Mouse (Mus musculus) neural tube, embryonic 13.5 days (tissue): ENCODE measurements at regions not wholly inside any gene's neighbourhood (a gene's known extent, or its start where the extent isn't known, plus 50 kb on each side); places are given as distances from the start of the nearest gene placed in this dataset.
A peak's percentile ranks its signal among the peaks of the same experiment; 100 is the strongest.

Experiments
- ATAC-seq: fragments of 200-750 bp; cut with Nextera tagmentation; 2 replicates; pipeline ENCODE4 v1.8.0; 2017; ENCODE audit warnings: low read depth, mild to moderate bottlenecking, moderate TSS enrichment, moderate library complexity
- H3K27ac ChIP-seq: fragments of 300-500 bp; sonication (generic); replicated peaks from 2 replicates; pipeline ENCODE4 v1.5.1; 2015; ENCODE audit warnings: moderate library complexity, mild to moderate bottlenecking, inconsistent platforms
- H3K27me3 ChIP-seq: fragments of 300-500 bp; sonication (generic); 2 replicates; pipeline ENCODE4 v1.6.1; 2015; ENCODE audit warnings: mild to moderate bottlenecking, inconsistent platforms
- H3K36me3 ChIP-seq: fragments of 300-500 bp; sonication (generic); 2 replicates; pipeline ENCODE4 v1.6.1; 2015; ENCODE audit warnings: mild to moderate bottlenecking, inconsistent platforms
- H3K4me1 ChIP-seq: fragments of 300-500 bp; sonication (generic); replicated peaks from 2 replicates; pipeline ENCODE4 v1.6.1; 2015; ENCODE audit warnings: inconsistent platforms
- H3K4me2 ChIP-seq: fragments of 300-500 bp; sonication (generic); 2 replicates; pipeline ENCODE4 v1.6.1; 2015; ENCODE audit warnings: inconsistent platforms, mild to moderate bottlenecking, moderate library complexity
- H3K4me3 ChIP-seq: fragments of 300-500 bp; sonication (generic); 2 replicates; pipeline ENCODE4 v1.5.1; 2015; ENCODE audit warnings: mild to moderate bottlenecking, inconsistent platforms
- H3K9ac ChIP-seq: fragments of 300-500 bp; sonication (generic); 2 replicates; pipeline ENCODE4 v1.6.1; 2015; ENCODE audit warnings: moderate library complexity, mild to moderate bottlenecking, inconsistent platforms
- H3K9me3 ChIP-seq: fragments of 300-500 bp; sonication (generic); 2 replicates; pipeline ENCODE4 v1.6.1; 2016; ENCODE audit warnings: inconsistent platforms
- WGBS: fragments of 180-500 bp; shearing (Covaris S2); methylation state at CpG from one replicate; pipeline ENCODE4 v1.1.7; 2015; 5-methylcytosine and 5-hydroxymethylcytosine counted together

DNA sequence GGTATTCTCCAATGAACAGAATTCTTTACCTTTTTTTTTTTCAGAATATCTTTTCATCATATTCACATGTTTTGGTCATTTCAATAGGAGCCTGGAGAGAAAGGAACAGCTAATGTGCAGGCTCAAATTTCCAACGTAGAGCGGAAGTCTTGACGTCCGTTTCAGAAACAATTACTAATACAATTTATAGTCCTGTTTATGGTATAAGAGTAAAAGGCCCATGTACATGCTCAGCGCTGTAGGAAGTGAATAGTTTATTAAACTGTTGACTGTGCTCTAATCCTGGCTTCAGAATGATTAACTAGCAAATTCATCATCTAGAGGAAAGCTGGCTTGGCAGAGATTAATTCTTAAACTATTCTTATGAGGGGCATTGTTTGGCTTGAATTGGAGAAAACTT lies 142.1 kb downstream of the Pik3r1 start:
- no peaks in the 10 kb centered on the region for H3K9me3 ChIP-seq
- H3K4me3 ChIP-seq: no peak overlapping the region
- no peak overlapping the region for H3K4me2 ChIP-seq
- H3K27me3 ChIP-seq: no peaks in the 10 kb centered on the region
- peaks cover 11% of the 10 kb centered on the region for H3K4me1 ChIP-seq
- H3K27ac ChIP-seq: no peak overlapping the region
- H3K9ac ChIP-seq: no peak overlapping the region
- no peaks in the 10 kb centered on the region for H3K36me3 ChIP-seq
- ATAC-seq: no peak
- WGBS: 63% methylated on average over 5 of the region's 5 CpGs

DNA sequence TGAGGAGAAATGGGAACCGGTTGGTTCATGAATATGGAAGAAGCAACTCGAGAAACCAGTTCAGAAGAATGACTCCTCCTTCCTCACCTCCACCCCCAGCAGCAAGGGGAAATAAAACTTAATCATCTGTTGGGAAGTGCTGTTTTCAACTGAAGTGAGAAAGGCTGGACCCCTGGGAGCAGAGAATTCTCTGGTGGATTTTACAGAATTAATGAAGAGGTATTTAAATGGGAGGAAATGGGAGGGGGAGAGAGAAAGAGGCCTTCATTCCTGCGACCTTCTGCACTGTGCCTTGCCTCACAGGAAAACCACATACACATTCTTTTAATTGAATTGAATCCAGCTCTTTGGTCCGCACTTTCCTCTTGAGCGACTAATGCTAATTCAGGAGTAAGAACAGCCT lies 143.8 kb downstream of the Pik3r1 start:
- no peak overlapping the region for H3K9ac ChIP-seq
- no peak overlapping the region for H3K4me3 ChIP-seq
- H3K27ac ChIP-seq: 0 out of 2 replicates have a peak overlapping the region, but pooled peaks have one; percentile 33
- no peak overlapping the region for H3K4me2 ChIP-seq
- no peaks in the 10 kb centered on the region for H3K27me3 ChIP-seq
- no peaks in the 10 kb centered on the region for H3K36me3 ChIP-seq
- no peaks in the 10 kb centered on the region for H3K9me3 ChIP-seq
- WGBS: 21% methylated on average over 5 of the region's 5 CpGs
- ATAC-seq: peak; percentile 43; the same call in 1 of the 2 replicates
- H3K4me1 ChIP-seq: peaks cover 11% of the 10 kb centered on the region

DNA sequence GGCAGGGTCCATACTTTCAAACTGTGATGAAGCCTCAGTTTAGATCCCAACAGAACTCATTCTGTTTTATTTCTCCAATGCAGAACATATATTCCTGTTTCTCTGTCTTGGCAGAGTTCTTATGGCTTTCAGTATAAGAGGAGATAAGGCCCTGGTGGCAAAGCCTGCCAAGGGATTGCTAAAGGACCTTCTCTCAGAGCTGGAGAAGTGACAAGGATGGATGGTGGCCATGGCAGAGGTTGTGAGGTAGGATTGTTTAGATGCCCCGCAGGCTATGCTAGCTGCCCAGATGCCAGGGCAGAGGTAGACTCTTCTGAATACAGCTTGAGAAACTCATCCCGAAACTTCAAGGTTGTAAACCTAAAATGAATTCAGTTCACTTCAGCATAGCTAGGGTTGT lies 145.4 kb downstream of the Pik3r1 start:
- no peak overlapping the region for H3K4me3 ChIP-seq
- H3K36me3 ChIP-seq: no peaks in the 10 kb centered on the region
- no peak overlapping the region for H3K4me2 ChIP-seq
- no peak overlapping the region for H3K9ac ChIP-seq
- WGBS: 97% methylated on average over 2 of the region's 2 CpGs
- peaks cover 11% of the 10 kb centered on the region for H3K4me1 ChIP-seq
- no peaks in the 10 kb centered on the region for H3K9me3 ChIP-seq
- H3K27ac ChIP-seq: no peak overlapping the region
- ATAC-seq: no peak
- H3K27me3 ChIP-seq: no peaks in the 10 kb centered on the region

DNA sequence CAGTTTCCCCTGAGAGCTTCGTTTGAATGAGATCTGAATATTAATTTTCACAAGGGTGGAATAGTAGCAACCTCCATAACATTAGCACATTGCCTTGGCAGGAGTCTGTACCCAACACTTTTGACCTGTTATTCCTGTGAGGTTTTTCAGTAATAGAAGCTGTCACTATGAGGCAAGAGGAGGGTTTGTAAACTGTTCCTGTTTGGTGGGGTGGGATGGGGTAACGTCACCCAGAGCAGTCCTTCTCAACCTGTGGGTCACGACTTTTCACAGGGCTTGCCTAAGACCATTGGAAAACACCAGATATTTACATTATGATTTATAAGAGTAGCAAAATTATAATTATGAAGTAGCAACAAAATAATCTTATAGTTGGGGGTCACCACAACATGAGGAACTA lies 147.4 kb downstream of the Pik3r1 start:
- H3K9ac ChIP-seq: no peak overlapping the region
- ATAC-seq: no peak
- H3K4me2 ChIP-seq: no peak overlapping the region
- no peak overlapping the region for H3K27ac ChIP-seq
- peaks cover 11% of the 10 kb centered on the region for H3K4me1 ChIP-seq
- H3K9me3 ChIP-seq: no peaks in the 10 kb centered on the region
- H3K36me3 ChIP-seq: no peaks in the 10 kb centered on the region
- 78% methylated on average over 3 of the region's 3 CpGs for WGBS
- H3K27me3 ChIP-seq: no peaks in the 10 kb centered on the region
- no peak overlapping the region for H3K4me3 ChIP-seq

DNA sequence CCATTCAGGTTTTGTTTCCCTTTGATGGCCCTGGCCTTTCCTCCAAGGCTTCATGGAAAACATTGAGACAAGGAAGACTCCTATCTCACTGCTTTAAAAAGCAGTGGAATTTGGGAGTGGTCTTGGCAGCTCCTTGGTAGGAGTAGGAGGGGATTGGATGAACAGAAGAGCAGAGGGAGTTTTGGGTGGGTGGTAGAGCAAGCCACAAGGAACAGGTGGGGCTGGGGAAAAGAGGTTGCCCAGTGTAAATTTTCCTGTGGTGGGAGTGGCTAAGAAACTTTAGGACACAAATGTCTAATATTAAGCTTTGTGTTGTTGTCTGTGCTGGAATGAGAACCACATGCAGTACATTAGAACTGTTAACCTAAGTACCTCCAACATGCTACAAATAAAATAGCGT lies 148.9 kb downstream of the Pik3r1 start:
- 88% methylated on average over 1 of the region's 1 CpGs for WGBS
- no peak overlapping the region for H3K4me2 ChIP-seq
- no peak overlapping the region for H3K27ac ChIP-seq
- H3K4me1 ChIP-seq: peaks cover 2% of the 10 kb centered on the region; the same call in 1 of the 2 replicates
- H3K4me3 ChIP-seq: no peak overlapping the region
- no peaks in the 10 kb centered on the region for H3K9me3 ChIP-seq
- H3K36me3 ChIP-seq: no peaks in the 10 kb centered on the region
- ATAC-seq: no peak
- no peak overlapping the region for H3K9ac ChIP-seq
- no peaks in the 10 kb centered on the region for H3K27me3 ChIP-seq

DNA sequence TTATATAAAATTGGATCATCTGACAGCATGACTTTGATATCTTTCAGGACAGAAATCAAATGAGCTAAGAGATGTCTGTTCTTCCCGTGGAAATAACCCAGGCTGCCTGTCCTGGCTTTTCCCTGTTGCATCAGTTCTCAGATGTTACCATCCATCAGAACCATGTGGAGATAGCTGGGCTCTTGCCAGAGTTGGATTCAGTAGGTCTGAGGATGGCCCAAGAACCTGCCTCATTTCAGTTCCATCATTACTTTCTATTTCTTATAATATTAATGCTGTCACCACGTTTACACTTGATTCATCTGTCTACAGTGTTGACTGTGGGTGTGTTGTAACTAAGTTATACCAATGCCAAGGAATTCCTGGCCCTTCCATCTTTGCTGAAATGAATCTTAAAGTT lies 155.2 kb downstream of the Pik3r1 start:
- ATAC-seq: no peak
- no peak overlapping the region for H3K4me3 ChIP-seq
- no peak overlapping the region for H3K27ac ChIP-seq
- H3K9ac ChIP-seq: no peak overlapping the region
- H3K4me1 ChIP-seq: no peaks in the 10 kb centered on the region
- 78% methylated on average over 2 of the region's 2 CpGs for WGBS
- H3K4me2 ChIP-seq: no peak overlapping the region
- no peaks in the 10 kb centered on the region for H3K9me3 ChIP-seq
- H3K36me3 ChIP-seq: no peaks in the 10 kb centered on the region
- H3K27me3 ChIP-seq: no peaks in the 10 kb centered on the region

DNA sequence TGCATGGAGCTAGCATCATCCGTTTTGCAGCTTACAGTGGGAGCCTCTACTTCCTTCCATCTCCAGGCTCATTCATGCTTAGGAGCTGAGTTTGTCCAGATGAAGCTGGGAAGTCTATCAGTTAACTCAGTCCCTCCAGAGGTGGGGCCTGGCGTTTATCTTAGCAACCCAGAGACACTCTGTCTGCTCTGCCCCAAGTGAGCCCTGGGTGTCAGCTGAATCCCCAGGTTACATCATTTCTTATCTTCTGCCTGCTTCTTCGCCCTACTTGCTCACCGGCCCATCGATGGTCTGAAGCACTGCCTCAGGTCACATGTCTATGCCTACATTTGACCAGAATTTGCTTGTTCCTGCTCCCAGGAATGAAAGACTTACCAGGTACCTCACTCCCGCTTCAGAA lies 156.3 kb downstream of the Pik3r1 start:
- H3K4me3 ChIP-seq: no peak overlapping the region
- 95% methylated on average over 6 of the region's 6 CpGs for whole genome bisulfite sequencing
- no peak for ATAC-seq

DNA sequence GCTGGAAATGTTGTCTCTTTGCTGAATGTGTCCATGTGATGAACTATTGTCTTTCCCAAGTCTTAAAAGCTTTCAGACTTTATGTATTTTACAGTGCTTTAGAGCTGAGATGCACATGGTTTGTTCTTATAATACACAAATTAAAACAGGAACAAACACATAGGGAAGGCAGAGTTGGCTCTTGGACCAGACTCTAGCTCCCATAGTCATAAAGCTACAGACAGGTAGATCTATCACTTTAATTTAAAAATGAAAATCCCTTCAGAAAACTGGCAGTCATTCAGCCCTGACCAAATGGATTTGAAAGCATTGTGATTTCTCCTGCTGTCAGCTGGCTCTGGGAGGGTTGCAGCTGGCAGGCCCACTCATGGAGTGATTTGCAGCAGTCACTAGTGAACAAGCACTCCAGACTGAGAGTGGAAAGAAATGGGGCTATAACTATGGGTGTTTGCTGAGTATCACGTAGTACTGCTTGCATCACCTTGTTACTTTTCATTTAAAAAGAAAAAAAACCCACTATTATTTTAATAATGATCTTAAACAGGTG lies 161.8 kb downstream of the Pik3r1 start:
- Histone ChIP-seq H3K9me3 (no peaks in the 10 kb centered on the region), H3K36me3 (no peaks in the 10 kb centered on the region), H3K4me2 (no peak overlapping the region), H3K27me3 (no peaks in the 10 kb centered on the region), H3K27ac (peak overlapping the region; percentile 61), H3K4me3 (no peak overlapping the region), H3K4me1 (peaks cover 22% of the 10 kb centered on the region), H3K9ac (no peak overlapping the region)
- peak; percentile 72 for ATAC-seq
- WGBS: 48% methylated on average over 1 of the region's 1 CpGs

More for the DNA sequence above, 156.3 kb downstream of the Pik3r1 start:
- Histone ChIP-seq H3K27ac (no peak overlapping the region), H3K36me3 (no peaks in the 10 kb centered on the region), H3K9me3 (no peaks in the 10 kb centered on the region), H3K4me1 (peaks cover 3% of the 10 kb centered on the region; the same call in 1 of the 2 replicates), H3K9ac (no peak overlapping the region), H3K27me3 (no peaks in the 10 kb centered on the region), H3K4me2 (no peak overlapping the region)

DNA sequence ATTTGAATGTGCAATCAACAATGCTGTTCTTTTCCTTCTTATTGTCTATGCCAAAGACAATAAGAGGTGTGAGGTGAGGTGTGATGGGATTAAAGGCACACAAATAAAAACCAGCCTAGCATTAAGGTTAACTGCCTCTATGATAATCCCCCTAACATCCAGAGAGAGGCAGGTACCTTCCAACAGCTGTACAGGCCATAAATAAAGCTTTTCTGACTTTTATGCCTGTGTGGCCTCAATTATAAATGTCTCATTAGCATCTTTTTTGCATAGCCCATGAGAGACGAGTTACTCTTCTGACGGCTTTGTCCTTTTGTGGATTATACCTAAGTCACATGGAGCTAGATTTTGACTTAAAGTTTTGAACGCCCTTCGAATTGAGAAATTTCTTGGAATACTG lies 162.3 kb downstream of the Pik3r1 start:
- Histone ChIP-seq H3K9me3 (no peaks in the 10 kb centered on the region), H3K27me3 (no peaks in the 10 kb centered on the region), H3K9ac (no peak overlapping the region), H3K4me3 (no peak overlapping the region), H3K27ac (peak overlapping the region; percentile 61), H3K4me1 (peaks cover 22% of the 10 kb centered on the region), H3K4me2 (no peak overlapping the region), H3K36me3 (no peaks in the 10 kb centered on the region)
- ATAC-seq: peak; percentile 77
- 62% methylated on average over 4 of the region's 4 CpGs for WGBS

DNA sequence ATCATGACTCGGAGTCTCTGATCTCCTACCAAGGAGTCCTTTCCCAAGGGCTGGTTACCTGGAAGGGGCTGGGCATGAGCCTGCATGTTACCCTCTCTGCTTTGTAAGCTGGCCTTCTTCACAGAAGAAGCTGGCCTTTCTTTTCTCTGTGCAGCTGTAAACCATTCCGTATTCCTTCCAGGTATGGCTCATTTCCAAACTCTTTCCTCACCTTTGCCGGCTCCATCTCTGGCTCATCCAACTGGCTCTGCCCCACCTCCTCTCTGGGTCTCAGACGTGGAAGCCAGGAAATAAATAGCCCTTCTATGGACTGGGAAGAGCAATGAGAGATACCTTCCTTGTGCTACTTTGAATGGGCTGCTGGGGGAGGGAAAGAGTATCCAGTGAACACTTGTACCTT lies 163.0 kb downstream of the Pik3r1 start:
- Histone ChIP-seq H3K27me3 (no peaks in the 10 kb centered on the region), H3K27ac (peak overlapping the region; percentile 61), H3K9me3 (no peaks in the 10 kb centered on the region), H3K4me2 (no peak overlapping the region), H3K4me3 (no peak overlapping the region), H3K36me3 (no peaks in the 10 kb centered on the region), H3K4me1 (peaks cover 22% of the 10 kb centered on the region), H3K9ac (no peak overlapping the region)
- WGBS: 64% methylated on average over 4 of the region's 4 CpGs
- ATAC-seq: no peak

DNA sequence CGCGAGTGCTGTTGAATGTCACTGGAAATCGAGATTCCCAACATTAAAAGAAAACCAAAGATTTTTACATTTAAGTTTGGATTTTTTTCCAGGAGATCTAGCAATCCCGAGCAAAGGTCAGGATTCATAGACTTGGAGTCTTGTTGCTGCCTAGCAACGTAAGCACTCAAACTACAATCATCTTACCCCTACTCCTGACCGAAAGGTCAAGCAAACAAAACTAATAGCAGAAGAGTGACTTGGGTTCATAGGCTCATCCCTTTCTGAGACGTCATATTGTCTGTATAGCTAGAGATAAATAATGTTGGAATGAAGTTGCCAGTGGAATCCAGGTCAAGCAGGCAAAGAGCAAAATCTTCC lies 169.9 kb downstream of the Pik3r1 start:
- peak overlapping the region; percentile 38; the same call in 1 of the 2 replicates for H3K27ac ChIP-seq
- ATAC-seq: no peak
- WGBS: 88% methylated on average over 7 of the region's 7 CpGs
- H3K4me1 ChIP-seq: peaks cover 21% of the 10 kb centered on the region; the same call in 1 of the 2 replicates
- H3K9ac ChIP-seq: no peak overlapping the region
- no peaks in the 10 kb centered on the region for H3K9me3 ChIP-seq
- H3K4me2 ChIP-seq: no peak overlapping the region
- no peak overlapping the region for H3K4me3 ChIP-seq
- H3K27me3 ChIP-seq: no peaks in the 10 kb centered on the region
- H3K36me3 ChIP-seq: no peaks in the 10 kb centered on the region

DNA sequence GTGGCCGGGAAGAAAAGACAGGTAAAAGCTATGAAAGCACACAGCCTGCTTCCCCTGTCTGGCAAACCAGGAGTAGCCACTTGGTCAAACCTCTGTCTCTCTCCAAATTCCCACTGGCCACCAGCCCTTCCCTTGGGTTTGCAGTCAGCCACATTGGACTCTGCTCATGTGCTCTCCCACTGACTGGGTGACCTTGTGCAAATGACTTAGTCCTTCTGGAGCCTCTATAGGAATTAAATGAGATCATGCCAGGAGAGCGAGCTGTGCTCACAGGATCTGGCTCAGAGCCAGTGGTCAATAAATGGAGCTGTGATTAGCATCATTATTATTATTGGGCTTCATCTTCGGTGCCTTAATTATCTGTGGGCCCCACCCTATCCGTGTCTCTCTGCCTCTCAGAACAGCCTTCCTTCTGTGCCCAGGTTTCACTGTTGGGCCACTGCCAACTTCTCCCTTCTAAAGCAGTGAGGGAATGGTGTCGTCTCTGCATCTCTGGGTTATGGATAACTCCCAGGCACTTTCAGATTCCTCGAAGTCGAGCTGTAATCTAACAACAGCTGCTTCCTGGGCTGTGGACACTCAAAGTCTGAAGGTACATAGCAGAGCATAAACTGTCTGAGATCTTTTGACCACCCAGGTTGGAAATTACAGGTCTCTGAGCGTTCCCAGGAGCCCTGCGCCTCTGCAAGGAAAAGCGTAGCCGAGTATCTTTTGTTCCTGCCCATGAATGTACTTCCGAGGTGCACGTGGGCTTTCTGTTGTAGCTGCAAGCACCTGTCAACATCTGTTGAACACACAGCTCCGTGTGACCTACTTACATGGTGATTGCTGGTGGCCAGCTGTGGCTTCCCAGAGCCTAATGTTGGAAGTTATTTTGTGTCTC lies 170.5 kb downstream of the Pik3r1 start:
- Histone ChIP-seq H3K4me1 (peaks cover 21% of the 10 kb centered on the region; the same call in 1 of the 2 replicates), H3K27me3 (no peaks in the 10 kb centered on the region), H3K36me3 (no peaks in the 10 kb centered on the region), H3K9ac (no peak overlapping the region), H3K9me3 (no peaks in the 10 kb centered on the region), H3K4me3 (no peak overlapping the region), H3K4me2 (no peak overlapping the region), H3K27ac (peak overlapping the region; percentile 38; the same call in 1 of the 2 replicates)
- peak; percentile 36; the same call in 1 of the 2 replicates for ATAC-seq
- WGBS: 68% methylated on average over 14 of the region's 14 CpGs
